Mouse (Mus musculus) erythroblast, embryonic 14.5 days (primary cell): ENCODE measurements around the gene Creb3l1. TPM values are rescaled to one million over a fixed set of nuclear protein-coding genes. Genes with fewer than 3 reads are reported as not detected.
A peak's percentile ranks its signal among the peaks of the same experiment; 100 is the strongest.

ENCODE experiments used
- H3K27me3 ChIP-seq: 2 replicates; pipeline ENCODE4 v1.6.1; 2012; ENCODE audit warnings: inconsistent platforms; ENCODE audit not compliant: control insufficient read depth
- H3K36me3 ChIP-seq: 2 replicates; pipeline ENCODE4 v1.6.1; 2012; ENCODE audit warnings: mild to moderate bottlenecking, inconsistent platforms; ENCODE audit not compliant: control insufficient read depth
- H3K4me1 ChIP-seq: 2 replicates; pipeline ENCODE4 v1.6.1; 2012; ENCODE audit warnings: inconsistent platforms; ENCODE audit not compliant: control insufficient read depth
- H3K4me3 ChIP-seq: replicated peaks from 2 replicates; pipeline ENCODE3; 2012; ENCODE audit warnings: moderate library complexity, mild to moderate bottlenecking, inconsistent platforms
- H3K9me3 ChIP-seq: 2 replicates; pipeline ENCODE4 v1.6.1; 2012; ENCODE audit warnings: low read length, inconsistent platforms, mixed read lengths; ENCODE audit not compliant: control insufficient read depth
- GATA1 ChIP-seq: IDR thresholded peaks from 2 replicates; pipeline ENCODE4 v1.6.1; 2012; ENCODE audit warnings: low read length, inconsistent platforms, mixed read lengths
- TAL1 ChIP-seq: IDR thresholded peaks from 3 replicates; pipeline ENCODE4 v1.6.1; 2012; ENCODE audit warnings: low read length, inconsistent platforms, mixed read lengths
- polyA plus RNA-seq: library from polyadenylated mRNA; stranded (reverse); fragments of >175 nt; gene quantifications from 2 replicates; pipeline ENCODE4 v1.2.3, GENCODE M21; 2012

Gene Creb3l1
- polyA plus RNA-seq, 1 experiment, result 0.03 TPM

GRCm38 (mm10) chr2:91975581-91976541, 48.4 kb downstream of the Creb3l1 start, which contains the start of gene Dgkz:
Gene Dgkz, minus strand, starts transcription at chr2:91975864.
- TF ChIP-seq TAL1, result no peak
- no peak for TF ChIP-seq GATA1
- no peak within 1 kb of the TSS for H3K4me3 ChIP-seq
- H3K36me3 ChIP-seq, result no peaks in the 10 kb centered on the region

DNA sequence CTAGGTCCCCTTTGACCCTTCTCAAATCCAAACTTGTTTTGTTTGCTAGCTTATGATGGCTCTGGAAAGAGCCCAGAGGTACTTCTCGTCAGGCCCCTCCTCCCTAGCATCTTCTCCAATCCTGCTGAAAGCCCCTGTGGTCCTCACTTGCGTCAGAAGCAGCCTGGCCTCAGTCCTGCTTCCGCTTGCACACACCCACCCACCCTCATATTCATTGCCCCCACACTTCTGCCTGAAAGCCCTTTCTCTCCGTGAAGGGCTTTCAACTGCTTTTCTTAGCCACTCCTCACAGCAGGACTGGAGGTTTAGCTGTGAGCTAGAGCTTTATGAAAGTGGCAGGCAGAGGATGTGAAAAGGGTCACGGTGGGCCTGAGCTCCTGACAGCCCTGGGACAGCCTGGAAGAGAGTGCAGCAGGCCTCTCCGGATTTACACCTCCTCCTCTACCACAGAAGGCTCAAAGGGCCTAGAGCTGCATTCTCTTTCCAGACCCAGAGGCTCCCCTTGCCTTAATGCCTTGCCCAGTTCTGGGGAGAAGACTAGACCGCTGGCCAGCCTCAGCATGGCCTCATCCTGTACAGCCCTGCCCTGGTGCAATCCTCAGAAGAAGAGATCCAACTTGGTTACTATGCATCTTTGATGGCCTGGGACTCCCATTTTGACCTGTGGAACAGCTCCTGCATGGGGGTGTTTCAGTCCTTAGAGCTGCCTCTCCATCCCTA, 50.7 kb downstream of the Creb3l1 start:
- Histone ChIP-seq H3K9me3 (peaks cover 7% of the 10 kb centered on the region; the same call in 1 of the 2 replicates), H3K27me3 (peaks cover 99% of the 10 kb centered on the region), H3K4me1 (peaks cover 3% of the 10 kb centered on the region), H3K36me3 (no peaks in the 10 kb centered on the region), H3K4me3 (no peak overlapping the region)
- no peak for TF ChIP-seq TAL1

More at GRCm38 (mm10) chr2:91975581-91976541, 48.4 kb downstream of the Creb3l1 start, which contains the start of gene Dgkz:
- peaks cover 92% of the 10 kb centered on the region for H3K27me3 ChIP-seq
- peaks cover 3% of the 10 kb centered on the region for H3K4me1 ChIP-seq
- peaks cover 7% of the 10 kb centered on the region; the same call in 1 of the 2 replicates for H3K9me3 ChIP-seq

DNA sequence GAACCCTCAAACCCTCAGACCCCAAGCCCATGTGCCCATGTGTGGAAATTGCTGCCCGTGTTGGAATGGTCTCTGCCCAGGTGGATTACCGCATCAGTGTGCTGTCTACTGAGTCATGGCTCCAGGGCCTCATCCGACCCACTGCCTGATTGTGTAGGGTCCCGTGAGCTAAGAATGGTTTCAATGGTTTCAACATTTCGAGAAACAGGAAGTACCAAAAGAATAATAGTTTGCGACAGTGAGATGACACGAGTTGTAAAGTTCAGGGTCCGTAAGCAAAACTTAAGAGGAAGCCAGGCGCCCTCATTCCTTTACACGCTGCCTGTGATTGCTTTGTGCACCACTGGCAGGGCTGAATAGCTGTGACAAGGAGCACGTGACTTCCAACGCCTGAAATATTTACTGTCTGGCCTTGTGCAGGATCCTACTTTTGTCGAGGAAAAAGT, 52.2 kb downstream of the Creb3l1 start:
- Histone ChIP-seq H3K4me3 (no peak overlapping the region), H3K9me3 (peaks cover 7% of the 10 kb centered on the region; the same call in 1 of the 2 replicates), H3K27me3 (peaks cover 95% of the 10 kb centered on the region), H3K4me1 (peaks cover 3% of the 10 kb centered on the region), H3K36me3 (no peaks in the 10 kb centered on the region)
- TF ChIP-seq GATA1, result no peak

GRCm38 (mm10) chr2:91971231-91972097, 52.8 kb downstream of the Creb3l1 start:
- no peaks in the 10 kb centered on the region for H3K36me3 ChIP-seq
- peaks cover 95% of the 10 kb centered on the region for H3K27me3 ChIP-seq
- H3K4me1 ChIP-seq, result peaks cover 3% of the 10 kb centered on the region
- H3K9me3 ChIP-seq, result peaks cover 7% of the 10 kb centered on the region; the same call in 1 of the 2 replicates
- TF ChIP-seq TAL1 (no peak), GATA1 (no peak)
- H3K4me3 ChIP-seq, result no peak overlapping the region

- Histone ChIP-seq H3K4me1 (peaks cover 13% of the 10 kb centered on the region), H3K27me3 (peaks cover 89% of the 10 kb centered on the region), H3K9me3 (no peaks in the 10 kb centered on the region), H3K36me3 (no peaks in the 10 kb centered on the region), H3K4me3 (no peak overlapping the region)
- TF ChIP-seq GATA1, result no peak
Measured at GRCm38 (mm10) chr2:91967962-91968361, 56.3 kb downstream of the Creb3l1 start.

DNA sequence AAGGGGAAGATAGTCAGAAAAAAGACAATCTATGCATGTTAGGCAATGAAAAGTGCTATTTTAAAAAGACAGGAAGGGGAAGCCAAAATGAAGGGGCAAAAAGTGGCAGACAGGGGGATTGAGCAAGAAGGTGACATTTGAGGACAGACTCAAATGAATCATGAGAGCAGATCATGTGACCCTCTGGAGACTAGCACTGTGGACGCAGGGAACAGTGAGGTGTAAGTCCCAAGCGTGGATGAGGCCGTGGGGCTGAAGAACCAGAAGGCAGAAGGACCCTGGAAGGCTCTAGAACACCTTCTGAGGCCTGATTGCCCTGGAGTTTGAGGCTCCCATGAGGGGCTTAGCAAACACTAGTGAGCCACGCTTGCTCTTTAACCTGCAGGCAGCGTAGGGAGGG, 57.9 kb downstream of the Creb3l1 start:
- TF ChIP-seq GATA1 (no peak), TAL1 (no peak)

DNA sequence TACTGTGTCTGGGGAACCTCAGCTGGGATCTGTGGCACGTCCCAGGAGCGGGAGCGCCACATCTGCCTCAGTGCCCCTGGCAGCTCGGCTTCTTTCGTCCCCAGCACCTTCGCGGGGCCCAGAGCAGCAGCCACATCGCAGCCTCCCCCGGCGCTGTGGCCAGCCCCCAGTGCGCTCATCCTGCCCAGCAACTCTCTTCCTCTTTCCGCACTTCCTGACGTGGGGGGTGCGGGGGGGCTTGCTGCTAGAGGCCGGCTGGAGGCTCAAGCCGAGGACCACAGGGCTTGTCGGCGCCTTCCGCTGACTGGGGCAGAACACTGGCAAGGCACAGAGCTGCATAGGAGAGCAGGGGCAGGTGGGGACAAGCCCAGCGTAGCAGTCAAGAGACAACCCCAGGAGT, 58.9 kb downstream of the Creb3l1 start:
- Histone ChIP-seq H3K27me3 (peaks cover 64% of the 10 kb centered on the region), H3K4me3 (peak overlapping the region; percentile 33), H3K4me1 (peaks cover 36% of the 10 kb centered on the region), H3K36me3 (peaks cover 3% of the 10 kb centered on the region), H3K9me3 (no peaks in the 10 kb centered on the region)
- TF ChIP-seq TAL1 (no peak), GATA1 (no peak)

More for the DNA sequence above, 57.9 kb downstream of the Creb3l1 start:
- Histone ChIP-seq H3K9me3 (no peaks in the 10 kb centered on the region), H3K4me3 (no peak overlapping the region), H3K27me3 (peaks cover 73% of the 10 kb centered on the region), H3K4me1 (peaks cover 29% of the 10 kb centered on the region), H3K36me3 (no peaks in the 10 kb centered on the region)

DNA sequence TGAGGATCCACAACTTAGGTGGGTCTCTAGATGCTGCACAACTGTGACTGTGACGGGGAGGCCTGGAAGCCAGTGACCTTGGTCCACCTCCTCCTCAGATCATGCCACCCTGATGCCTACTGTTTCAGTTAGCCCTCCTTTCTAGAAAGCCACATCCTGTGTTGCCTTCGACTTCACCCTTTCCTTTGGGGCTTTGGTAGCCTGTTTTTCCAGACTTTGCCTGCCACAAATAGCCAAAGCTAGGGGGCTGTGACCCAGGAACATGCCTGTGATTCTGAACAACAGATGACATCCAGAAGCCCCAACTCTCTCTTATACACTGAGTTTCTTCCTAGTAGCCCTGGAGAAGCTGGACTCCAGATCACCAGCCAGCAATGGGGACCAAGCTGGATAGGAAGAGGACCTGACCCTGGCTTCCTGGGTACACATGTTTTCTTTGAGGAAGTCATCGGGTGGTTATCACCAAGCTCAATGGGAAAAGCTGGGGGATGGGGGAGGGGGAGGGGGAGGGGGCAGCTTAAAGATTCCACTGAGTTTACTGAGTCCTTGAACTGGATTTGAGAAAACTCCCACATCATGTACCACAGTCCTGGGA, 59.6 kb downstream of the Creb3l1 start:
- peaks cover 57% of the 10 kb centered on the region for H3K27me3 ChIP-seq
- no peak overlapping the region for H3K4me3 ChIP-seq
- TF ChIP-seq GATA1, result no peak
- no peak for TF ChIP-seq TAL1
- peaks cover 43% of the 10 kb centered on the region for H3K4me1 ChIP-seq
- H3K9me3 ChIP-seq, result no peaks in the 10 kb centered on the region
- peaks cover 9% of the 10 kb centered on the region for H3K36me3 ChIP-seq
